Mouse (Mus musculus) cerebellum, adult 9-10 months (tissue): ENCODE data around the gene Pced1b.
"Not testable (repeated sequence)": the region's sequence is repeated elsewhere in the genome, so short reads cannot be mapped to it uniquely, and the experiment has no call there.

ENCODE experiments used
- DNase-seq: peaks from one replicate; pipeline ENCODE4 v3.0.0; 2022

Pced1b gene

DNA sequence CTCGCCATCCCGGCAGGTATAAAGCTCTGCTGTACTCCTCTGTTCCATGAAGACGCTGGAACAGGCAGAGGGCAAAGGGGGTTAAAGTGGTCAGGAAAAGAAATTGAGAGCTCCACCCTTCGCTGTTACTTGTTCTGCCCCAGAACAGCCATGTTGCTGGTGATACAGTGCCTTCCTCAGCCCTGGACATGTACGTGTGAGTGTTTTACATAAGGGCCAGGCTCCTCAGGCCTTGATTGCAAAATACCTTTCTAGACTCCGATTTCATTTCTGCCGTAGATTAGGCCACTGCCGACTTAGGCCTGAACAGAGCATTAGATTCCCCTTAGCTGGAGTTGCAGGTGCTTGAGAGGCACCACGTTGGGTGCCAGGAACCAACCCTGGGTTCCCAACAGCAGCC, 97.0 kb downstream of the Pced1b start:
- DNase-seq = no peak

DNA sequence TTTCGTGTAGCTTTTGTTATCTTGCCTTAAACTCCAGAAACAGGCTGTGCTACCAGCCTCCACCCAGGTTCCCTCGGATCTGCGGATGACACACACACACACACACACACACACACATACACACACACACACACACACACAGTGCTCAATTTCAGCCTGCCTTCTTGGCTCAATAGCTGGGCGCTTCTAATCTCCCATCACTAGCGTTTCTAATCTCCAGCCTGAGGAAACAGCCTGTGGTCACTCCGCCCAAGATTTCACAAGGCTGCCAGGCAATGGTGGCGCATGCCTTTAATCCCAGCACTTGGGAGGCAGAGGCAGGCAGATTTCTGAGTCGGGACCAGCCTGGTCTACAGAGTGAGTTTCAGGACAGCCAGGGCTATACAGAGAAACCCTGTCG, 98.2 kb downstream of the Pced1b start:
- DNase-seq = no peak

DNA sequence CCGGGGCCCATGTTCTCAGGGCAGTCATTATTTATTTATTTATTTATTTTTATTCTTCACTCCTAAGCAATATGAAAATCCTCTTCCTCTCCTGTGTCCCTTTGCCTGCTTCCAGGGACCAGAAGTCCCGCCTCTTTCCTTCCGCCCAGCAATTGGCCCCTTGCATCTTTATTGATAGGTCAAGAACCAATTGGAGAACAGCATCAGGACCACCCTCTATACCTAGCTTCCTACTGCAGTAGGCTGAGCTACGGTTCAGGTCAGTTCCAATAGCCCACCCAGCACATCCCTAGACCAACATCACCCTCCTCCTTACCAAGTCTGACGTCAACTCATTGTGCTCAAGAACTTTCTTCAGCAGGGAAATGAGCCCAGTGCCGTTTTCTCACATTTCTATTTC, 99.0 kb downstream of the Pced1b start:
- no peak for DNase-seq

DNA sequence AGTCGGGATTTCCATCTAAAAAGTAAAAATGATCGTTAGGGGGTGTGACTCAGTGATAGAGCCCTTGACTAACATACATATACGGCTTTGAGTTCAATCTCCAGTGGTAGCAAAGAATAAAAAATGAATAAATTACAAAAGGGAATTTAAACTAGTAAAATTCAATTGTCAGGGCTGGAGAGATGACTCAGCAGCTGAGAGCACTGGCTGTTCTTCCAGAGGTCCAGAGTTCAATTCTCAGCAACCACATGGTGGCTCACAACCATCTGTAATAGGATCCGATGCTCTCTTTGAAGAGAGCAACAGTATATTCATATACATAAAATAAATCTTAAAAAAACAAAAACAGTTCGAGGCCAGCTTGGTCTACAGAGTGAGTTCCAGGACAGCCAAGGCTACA, 99.5 kb downstream of the Pced1b start:
- DNase-seq = no peak

DNA sequence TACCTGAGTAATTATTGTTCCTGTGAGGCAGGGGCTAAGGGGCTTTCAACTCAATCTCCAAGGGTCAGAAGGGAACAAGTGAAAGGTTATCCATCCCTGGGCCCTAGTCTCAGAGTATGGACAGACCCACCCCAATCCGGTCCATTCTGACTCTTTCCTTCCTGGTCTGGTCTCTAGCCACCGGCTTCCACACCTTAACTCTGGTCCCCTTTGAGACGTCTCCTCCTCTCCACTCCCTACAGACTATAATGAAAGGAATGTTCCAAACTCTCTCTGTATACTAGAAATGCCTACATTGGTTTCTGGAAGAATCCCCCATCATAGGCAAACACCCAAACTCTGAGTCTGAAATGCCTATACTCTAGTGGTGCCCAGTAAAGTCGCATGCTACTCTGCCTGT, 100.0 kb downstream of the Pced1b start:
- DNase-seq = no peak

DNA sequence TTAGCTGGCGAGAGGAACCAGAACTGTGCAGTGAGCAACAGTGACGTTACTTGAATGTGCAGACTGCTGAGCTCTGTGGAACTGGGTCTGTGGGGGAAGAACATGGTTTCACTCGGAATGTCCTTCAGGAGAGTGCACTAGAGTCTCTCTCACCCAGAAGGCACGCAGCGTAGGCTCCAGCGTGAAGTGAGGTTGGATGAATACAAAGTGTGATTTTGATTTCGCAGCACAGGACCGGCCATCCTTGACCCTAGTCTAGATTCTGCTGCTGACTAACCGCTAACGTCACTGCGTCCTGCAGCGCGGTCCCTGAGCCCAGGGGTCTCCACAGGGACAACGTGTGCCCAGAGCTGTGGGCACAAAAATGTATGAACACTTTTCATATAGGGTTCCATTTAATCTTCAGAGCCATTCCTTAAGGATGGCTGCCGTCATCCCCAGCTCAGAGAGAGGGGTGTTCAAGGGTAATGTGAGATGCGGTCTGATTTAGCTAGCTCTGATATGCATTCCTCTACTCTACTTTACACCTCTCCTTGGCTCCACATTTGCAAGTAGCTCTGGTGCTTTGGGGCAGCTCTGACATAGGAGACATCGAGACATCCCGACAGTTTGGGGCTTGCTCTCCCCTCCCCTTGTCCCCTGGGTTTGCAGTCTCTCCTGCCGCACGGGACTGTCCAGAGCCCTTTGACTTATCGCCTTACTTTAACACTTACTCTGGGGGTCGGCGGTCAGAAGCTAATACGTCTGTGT, 101.8 kb downstream of the Pced1b start:
- DNase-seq = no peak

DNA sequence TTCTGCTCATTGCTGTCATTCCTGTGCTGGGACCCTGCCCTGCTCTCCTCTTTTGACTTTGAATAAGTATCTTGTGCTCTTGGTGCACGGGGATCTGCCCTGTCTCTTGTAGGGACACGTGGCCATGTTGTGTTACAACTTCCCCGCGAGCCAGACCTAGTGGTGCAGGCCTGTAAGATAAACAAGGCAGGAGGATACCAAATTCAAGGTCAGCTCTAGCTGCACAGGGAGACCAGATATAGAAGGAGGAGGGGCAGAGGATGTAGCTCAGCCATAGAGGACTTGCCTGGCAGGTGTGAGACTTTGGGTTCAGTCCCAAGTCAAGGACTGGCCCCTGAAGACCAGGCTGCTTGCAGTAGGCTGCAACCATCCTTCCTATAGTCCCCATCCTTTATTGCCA, 103.6 kb downstream of the Pced1b start:
- no peak for DNase-seq

DNA sequence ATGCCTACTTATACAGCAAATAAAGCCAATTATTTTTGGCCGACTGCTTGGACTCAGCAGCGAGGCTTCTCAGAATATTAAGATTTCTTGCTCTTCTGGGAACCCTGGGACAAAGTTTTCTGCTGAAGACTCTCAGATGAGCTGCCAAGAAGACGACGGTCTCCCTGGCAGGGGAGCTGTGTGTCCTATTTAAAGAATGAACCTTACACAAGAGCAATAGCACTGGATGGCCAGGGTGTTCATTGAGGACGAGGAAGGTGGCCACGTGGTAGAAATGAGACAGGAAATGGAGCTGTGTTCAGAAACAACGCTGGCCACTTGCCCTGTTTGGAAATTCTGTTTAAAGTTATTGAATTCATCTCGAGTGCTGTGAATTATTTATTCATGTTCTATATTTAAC, 104.1 kb downstream of the Pced1b start:
- peak; percentile 12 for DNase-seq

DNA sequence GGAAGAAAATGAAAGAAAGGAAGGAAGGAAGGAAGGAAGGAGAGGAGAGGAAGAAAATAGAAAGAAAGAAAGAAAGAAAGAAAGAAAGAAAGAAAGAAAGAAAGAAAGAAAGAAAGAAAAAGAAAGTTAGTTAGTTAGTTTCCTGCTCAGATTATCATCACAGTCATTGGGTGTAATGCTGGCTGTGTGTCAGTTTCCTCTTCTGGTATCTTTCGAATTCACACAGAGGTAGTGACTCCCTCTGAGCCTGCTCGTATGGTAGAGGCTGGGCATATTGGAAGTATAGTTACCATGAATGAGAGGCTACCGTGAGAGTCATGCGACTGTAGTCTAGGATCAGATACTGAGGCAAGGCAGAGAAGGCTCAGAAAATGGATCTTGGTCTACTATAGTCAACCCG, 104.8 kb downstream of the Pced1b start:
- DNase-seq = no peak

DNA sequence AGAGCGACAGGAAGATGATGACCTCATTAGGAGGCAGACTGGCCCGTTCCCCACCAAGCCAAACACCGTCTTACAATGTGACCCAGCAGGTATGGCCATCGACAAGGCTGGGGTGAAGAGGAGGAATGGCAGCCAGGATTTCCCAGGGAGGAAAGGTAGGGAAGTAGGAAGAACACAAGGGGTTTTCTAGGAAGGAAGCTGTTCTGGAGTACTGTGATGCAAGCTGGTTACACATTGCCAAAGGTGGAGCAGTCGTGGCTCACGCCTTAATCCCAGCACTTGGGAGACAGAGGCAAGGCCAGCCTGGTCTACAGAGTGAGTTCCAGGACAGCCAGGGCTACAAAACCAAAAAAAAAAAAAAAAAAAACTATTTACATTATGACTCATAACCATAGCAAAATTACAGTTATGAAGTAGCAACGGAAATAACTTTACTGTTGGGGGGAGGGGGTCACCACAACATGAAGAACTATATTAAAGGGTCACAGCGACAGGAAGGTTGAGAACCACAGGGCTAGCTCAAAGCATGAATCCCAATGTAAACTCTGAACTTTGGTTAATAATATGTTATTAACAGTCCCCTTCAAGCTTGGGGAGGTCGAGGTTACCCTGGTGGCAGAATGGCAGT, 108.9 kb downstream of the Pced1b start:
- DNase-seq = no peak

DNA sequence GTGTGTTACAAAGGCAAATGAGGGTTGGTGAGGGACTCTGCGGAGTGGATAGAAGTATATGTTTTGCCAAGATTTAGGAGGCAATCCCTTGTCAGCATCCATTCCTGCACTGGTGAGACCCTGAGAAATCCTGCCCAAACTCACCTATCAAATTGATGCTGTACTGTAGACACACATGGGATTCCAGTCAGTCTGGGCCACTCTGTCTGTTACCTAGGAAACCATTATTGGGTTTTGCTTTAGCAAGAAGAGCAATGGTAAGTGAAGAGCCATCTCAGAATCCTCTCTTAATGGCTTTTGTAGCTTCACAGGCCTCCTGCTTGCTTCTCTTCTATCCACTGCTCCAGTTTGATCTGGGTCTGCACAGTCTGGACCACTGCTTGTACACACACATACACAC, 110.1 kb downstream of the Pced1b start:
- DNase-seq = no peak

DNA sequence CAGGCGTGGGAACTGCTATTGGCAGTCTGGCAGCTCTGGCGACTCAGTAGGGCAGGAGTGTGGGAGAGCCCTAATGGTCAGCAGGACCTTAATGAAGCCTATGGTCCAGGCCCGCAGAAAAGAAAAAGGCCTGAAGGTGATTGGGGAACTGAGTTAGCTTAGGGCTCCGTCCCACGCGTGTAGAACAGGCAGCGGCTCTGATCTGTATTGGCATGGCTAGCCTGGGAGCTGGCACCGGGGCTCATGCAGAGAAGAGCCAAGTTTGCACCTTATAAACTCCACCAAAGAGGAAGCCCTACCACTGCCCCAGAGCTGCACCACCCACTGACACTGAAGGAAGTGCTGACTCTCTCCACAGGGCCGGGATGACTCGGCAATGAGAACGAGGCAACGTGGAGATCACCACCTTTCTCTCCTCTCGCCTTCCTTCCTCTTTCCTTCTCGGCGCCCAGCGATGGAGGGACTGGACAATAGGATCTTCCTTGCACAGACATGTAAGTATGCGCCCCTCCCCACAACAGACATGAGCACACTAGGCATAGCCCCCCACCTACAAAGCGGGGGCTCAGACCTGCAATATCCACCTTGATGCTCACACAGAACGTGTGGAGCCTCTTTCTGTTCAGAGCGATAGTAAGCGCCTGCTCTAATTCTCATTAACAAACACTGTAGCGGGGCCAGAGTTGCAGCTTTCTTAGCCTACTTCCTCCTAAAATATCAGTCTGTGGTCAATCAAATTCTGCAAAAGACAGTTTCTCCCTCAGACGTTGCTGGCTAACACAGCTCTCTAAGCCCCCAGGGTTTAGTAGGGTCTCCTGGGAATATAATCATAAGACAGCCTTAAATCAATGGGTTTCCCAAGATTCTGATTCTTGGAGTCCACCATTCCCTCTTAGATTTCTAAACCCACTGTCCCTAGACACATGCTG, 114.2 kb downstream of the Pced1b start:
- no peak for DNase-seq

DNA sequence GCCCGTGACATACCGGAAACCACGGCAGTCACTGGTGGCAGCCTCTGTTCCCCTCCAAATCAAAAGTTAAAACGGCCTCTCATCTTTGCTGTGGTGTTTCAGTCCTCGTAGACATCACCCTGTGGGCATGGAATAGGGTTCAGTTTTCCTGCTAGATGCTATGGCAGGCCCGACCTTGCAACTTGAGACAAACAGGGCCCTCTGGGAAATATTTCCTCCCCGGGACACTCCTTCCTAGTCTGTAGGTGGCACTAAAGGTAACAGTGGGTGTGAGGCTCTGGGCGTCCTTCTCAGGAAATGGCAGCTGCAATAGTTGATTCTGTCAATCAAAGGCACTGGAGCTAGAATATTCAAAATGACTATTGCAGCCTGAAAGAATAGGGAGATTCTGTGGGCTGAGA, 114.9 kb downstream of the Pced1b start:
- DNase-seq = no peak

DNA sequence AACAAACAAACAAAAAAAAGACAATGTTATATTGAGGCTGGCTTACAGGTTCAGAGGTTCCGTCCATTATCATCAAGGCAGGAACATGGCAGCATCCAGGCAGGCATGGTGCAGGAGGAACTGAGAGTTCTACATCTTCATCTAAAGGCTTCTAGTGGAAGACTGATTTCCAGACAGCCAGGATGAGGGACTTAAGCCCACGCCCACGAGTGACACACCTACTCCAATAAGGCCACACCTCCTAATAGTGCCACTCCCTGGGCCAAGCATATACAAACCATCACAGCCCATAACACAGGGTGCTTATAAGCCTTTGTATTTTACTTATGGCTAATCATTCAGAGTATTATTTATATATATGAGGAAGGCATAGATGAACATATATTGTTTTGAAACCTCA, 117.4 kb downstream of the Pced1b start:
- not testable (repeated sequence) for DNase-seq

DNA sequence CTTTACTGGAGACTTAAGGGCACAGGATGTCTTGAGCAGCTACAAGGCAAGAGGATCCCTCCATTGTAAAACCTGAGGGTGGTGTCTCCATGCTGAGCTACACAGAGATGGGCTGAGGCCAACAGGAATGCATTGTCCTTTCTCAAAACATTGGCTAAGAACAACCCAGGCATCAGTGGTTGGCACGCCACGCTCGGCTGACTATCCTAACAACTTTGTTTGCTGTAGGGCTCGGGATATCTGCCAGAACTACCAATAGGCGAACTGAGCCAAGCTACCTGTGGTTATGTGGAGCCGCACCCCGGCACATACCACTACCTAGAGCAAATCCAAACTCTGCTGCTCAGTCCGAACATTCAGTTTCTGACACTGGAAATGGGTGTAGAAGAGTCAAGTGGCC, 118.1 kb downstream of the Pced1b start:
- no peak for DNase-seq

DNA sequence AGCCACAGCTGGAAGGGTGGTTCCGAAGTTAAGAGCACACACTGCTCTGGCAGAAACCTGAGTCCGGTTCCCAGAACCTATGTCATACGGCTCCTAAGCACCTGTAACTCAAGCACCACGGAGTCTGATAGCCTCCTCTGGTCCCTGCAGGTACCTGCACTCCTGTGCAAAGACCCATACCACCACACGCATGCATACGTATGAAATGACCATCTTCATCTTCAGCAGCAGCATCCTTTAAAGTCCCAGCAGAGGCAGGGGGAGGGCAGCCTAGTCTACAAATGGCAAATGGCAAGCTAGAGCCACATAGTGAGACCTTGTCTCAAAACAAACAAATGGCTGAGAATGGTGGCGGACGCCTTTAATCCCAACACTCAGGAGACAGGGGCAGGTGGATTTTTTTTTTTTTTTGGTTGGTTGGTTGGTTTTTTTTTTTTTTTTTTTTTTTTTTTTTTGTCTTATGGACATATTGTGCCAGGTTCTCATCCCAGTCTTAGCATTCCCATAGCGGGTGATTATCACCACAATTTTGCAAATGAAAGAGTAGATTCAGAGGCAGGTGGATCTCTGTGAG, 121.2 kb downstream of the Pced1b start:
- no peak for DNase-seq

DNA sequence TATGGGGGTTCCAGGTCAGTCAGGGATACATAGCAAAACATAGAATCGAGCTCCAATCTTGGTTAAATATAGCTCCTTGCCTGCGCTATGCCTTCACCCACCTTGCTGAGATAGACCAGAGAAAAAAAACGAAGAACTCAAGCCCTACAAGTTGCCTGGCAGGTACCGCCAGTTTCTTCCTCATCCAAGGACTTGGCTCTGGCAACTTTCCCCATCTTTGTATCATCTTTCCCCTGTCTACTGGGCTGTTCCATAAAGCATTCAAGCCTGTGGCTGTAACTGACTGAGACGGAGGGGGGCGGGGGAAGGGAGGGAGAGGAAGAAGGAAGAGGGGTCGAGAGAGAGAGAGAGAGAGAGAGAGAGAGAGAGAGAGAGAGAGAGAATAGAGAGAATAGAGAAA, 121.7 kb downstream of the Pced1b start:
- DNase-seq = no peak

DNA sequence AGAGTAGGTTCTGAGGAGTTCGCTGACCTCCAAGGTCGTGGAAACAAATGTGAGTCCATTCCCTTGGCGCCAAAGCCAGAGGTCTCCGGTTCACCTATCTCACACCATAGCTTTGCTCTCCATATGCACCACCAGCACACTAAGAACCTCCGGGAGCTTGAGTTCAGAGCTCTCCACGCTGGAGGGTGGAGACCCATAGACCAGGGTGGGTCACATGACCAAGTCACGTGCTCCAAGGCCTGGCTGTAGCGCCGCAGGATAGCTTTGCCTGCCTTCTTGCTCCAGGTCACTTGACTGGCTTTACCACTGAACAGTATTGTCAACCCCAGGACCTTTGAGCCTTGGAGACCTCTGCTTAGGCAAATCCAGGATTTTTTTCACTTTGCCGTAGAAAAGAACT, 122.2 kb downstream of the Pced1b start:
- DNase-seq = no peak

DNA sequence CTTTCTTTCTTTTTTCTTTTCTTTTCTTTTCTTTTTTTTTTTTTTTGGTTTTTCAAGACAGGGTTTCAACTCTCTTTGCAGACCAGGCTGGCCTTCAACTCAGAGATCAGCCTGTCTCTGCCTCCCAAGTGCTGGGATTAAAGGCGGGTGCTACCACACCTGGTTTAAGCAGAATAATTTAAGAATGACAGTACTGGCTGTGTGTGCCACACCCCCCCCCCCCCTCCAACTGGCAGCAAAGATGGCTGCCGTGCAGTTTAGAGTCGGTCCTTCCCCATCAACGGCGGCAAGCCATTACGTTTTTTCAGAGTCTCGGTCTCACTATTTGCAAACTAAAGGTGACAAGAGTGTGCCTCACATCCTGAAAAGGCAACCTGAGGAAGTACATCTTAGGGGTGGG, 124.0 kb downstream of the Pced1b start:
- no peak for DNase-seq

DNA sequence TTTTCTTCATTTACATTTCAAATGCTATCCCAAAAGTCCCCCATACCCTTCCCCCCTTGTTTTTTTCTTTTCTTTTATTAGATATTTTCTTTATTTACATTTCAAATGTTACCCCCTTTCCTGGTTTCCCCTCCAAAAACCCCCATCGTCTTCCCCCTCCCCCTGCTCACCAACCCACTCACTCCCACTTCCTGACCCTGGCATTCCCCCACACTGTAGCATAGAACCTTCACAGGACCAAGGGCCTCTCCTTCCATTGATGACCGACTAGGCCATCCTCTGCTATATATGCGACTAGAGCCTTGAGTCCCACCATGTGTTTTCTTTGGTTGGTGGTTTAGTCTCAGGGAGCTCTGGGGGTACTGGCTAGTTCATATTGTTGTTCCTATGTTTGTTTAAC, 125.1 kb downstream of the Pced1b start:
- DNase-seq = not testable (repeated sequence)

DNA sequence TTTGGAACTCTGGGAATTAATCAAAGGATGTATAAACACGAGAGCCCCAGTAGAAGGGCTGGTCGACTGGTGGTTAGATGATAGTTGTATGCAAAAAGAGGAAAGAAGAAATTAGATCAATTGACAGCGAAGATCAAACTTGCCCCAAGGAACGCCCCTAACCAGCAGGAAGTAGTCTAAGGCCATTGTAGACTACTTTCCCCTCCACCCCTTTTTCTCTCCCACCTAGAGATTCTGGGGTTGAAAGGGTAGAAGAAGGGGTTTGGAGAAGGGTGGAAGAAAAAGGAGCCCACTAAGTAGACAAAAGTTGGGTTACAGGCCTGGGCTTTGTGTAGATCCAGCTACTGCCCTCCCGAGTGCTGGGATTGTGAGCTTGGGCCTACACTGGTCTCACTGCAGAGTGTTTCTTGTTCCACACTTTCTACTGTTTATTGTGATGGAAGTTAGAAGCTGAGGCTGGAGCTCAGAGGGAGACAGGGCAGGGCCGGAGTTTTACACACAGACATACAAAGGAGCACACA, 125.8 kb downstream of the Pced1b start:
- DNase-seq = no peak

DNA sequence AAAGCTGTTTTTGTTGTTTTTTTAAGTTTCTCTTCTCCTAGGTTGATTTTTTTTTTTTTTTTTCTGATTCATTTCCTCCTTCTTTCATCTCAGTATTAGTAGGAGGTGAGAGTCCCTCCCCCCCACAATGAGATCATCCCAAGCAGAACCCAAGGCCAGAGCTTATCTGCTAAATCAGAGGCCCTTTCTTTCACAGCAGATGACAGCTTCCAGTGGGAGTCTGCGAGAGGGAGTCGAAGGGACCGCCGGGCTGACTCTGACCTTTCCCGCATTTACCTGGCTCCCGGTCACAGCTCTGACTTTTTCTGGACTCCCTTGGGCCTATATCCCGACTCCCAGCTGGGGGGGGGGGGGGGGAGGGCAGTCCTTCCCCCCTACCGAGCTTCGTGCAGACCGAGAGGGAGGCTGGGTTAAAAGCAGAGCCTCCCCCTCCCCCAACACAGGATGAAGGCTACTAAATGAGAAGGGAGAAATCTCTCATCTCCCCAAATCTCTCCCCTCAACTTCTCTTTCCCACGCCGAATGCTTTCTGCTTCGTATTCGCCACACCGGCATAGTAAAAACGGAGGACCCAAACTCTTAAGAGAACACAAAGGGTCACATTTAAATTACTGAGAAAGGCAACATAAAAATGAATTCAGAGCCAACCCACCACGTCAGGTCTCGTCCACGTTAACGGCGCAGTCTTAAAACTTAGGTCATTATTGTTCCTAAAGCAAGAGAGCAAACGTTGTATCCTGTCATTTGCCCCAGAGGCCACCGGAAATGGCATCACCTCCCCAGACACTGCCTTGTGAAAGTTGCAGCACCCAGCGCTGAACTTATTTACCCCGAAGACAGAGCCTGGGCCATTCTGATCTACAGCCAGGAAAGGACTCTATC, 126.5 kb downstream of the Pced1b start:
- no peak for DNase-seq
